Mouse (Mus musculus) ES-E14 (cell line): Measurements from ENCODE around the gene S1pr4. TPM values are rescaled to one million over a fixed set of nuclear protein-coding genes. Genes with fewer than 3 reads are reported as not detected.

ENCODE experiments used
- DNase-seq: peaks from one replicate; pipeline ENCODE4 v3.0.0-alpha.2; 2013; ENCODE audit warnings: low read depth, low spot score
- H3K27ac ChIP-seq: 2 replicates; pipeline ENCODE4 v1.5.1; 2012; ENCODE audit warnings: low read depth, mild to moderate bottlenecking, low read length, moderate library complexity, mixed read lengths; ENCODE audit not compliant: poor library complexity, insufficient read depth, severe bottlenecking
- H3K36me3 ChIP-seq: 2 replicates; pipeline ENCODE4 v1.6.1; 2012; ENCODE audit warnings: mild to moderate bottlenecking, low read length, moderate library complexity, mixed read lengths; ENCODE audit not compliant: control insufficient read depth, poor library complexity, insufficient read depth, severe bottlenecking
- H3K4me1 ChIP-seq, 2 experiments: fragments of 150-350 bp in 1 of 2; sonication (generic) in 1 of 2; 2 replicates each; pipeline ENCODE4 v1.6.1; 2012; ENCODE audit warnings: low read length in 2 of 2, mild to moderate bottlenecking in 1 of 2, mixed read lengths in 1 of 2; ENCODE audit not compliant: control insufficient read depth in 2 of 2, insufficient read depth in 2 of 2, poor library complexity in 1 of 2
- H3K4me3 ChIP-seq, 2 experiments: fragments of 150-350 bp in 1 of 2; sonication (generic) in 1 of 2; 2 replicates each; pipeline ENCODE4 v1.5.1; 2012; ENCODE audit warnings: low read length in 2 of 2, low read depth in 1 of 2, mild to moderate bottlenecking in 1 of 2, mixed read lengths in 1 of 2; ENCODE audit not compliant: insufficient read depth in 1 of 2, poor library complexity in 1 of 2, severe bottlenecking in 1 of 2
- H3K9ac ChIP-seq: 2 replicates; pipeline ENCODE4 v1.6.1; 2012; ENCODE audit warnings: low read depth, mild to moderate bottlenecking, low read length, mixed read lengths; ENCODE audit not compliant: poor library complexity, insufficient read depth, severe bottlenecking
- H3K9me3 ChIP-seq: fragments of 150-350 bp; sonication (generic); 2 replicates; pipeline ENCODE4 v1.6.1; 2012; ENCODE audit warnings: low read depth, mild to moderate bottlenecking, low read length; ENCODE audit not compliant: control insufficient read depth, insufficient read depth
- CHD2 ChIP-seq: IDR thresholded peaks from 2 replicates; pipeline ENCODE4 v1.6.1; 2014; ENCODE audit warnings: mild to moderate bottlenecking, low read depth, low read length, inconsistent platforms
- HCFC1 ChIP-seq: IDR thresholded peaks from 2 replicates; pipeline ENCODE4 v1.6.1; 2012; ENCODE audit warnings: low read length, inconsistent platforms, borderline replicate concordance; ENCODE audit not compliant: insufficient read depth
- MAFK ChIP-seq: IDR thresholded peaks from 2 replicates; pipeline ENCODE4 v1.6.1; 2014; ENCODE audit warnings: mild to moderate bottlenecking, low read depth, low read length, inconsistent platforms; ENCODE audit not compliant: insufficient read depth
- ZC3H11A ChIP-seq: IDR thresholded peaks from 2 replicates; pipeline ENCODE4 v1.6.1; 2012; ENCODE audit warnings: low read depth, mild to moderate bottlenecking, inconsistent platforms, low read length, borderline replicate concordance
- ZNF384 ChIP-seq: IDR thresholded peaks from 2 replicates; pipeline ENCODE4 v1.6.1; 2012; ENCODE audit warnings: low read depth, low read length, inconsistent platforms
- in situ Hi-C, 2 experiments: fragments of 600-800 bp; cut with MboI; formaldehyde crosslinking; loops; one replicate each; pipeline ENCODE4 v1.15.1; 2025; ENCODE audit warnings: low sequenced_read_pairs in 2 of 2, inconsistent platforms in 1 of 2; ENCODE audit not compliant: unreplicated experiment in 2 of 2
- total RNA-seq: library from RNA; depleted of rRNA; stranded (reverse); fragments of 300-350 nt; gene quantifications from 2 replicates; pipeline ENCODE4 v1.2.3, GENCODE M21; 2012

Gene S1pr4
- total RNA-seq, 1 experiment: 0.94 TPM

- Histone ChIP-seq H3K4me3 (no peak overlapping the region), H3K27ac (no peak overlapping the region), H3K9ac (no peak overlapping the region), H3K4me1 (peaks cover 0 to 13% of the 10 kb centered on the region in 2 experiments; a peak in 2 of 4 replicates), H3K9me3 (no peaks in the 10 kb centered on the region), H3K36me3 (peaks cover 47% of the 10 kb centered on the region)
- no peak for DNase-seq
- TF ChIP-seq ZNF384: no peak
- TF ChIP-seq ZC3H11A: no peak
- no peak for TF ChIP-seq CHD2
- no peak for TF ChIP-seq MAFK
- no peak for TF ChIP-seq HCFC1
- in situ Hi-C loops: no loop called here
Measured at GRCm38 (mm10) chr10:81486496-81486895, 13.4 kb downstream of the S1pr4 start.

- Histone ChIP-seq H3K4me3 (no peak overlapping the region), H3K36me3 (peaks cover 39% of the 10 kb centered on the region), H3K4me1 (peaks cover 0 to 18% of the 10 kb centered on the region in 2 experiments; a peak in 2 of 4 replicates), H3K9ac (no peak overlapping the region), H3K9me3 (no peaks in the 10 kb centered on the region), H3K27ac (no peak overlapping the region)
- in situ Hi-C loops: no loop called here
- no peak for TF ChIP-seq ZNF384
- no peak for TF ChIP-seq ZC3H11A
- TF ChIP-seq HCFC1: no peak
- no peak for TF ChIP-seq CHD2
- TF ChIP-seq MAFK: no peak
- DNase-seq: no peak
Measured at GRCm38 (mm10) chr10:81485479-81486018, 14.4 kb downstream of the S1pr4 start.

- DNase-seq: no peak
- no peak overlapping the region for H3K27ac ChIP-seq
- in situ Hi-C loops: no loop called here
Measured at GRCm38 (mm10) chr10:81485060-81485449, 14.9 kb downstream of the S1pr4 start.

DNA sequence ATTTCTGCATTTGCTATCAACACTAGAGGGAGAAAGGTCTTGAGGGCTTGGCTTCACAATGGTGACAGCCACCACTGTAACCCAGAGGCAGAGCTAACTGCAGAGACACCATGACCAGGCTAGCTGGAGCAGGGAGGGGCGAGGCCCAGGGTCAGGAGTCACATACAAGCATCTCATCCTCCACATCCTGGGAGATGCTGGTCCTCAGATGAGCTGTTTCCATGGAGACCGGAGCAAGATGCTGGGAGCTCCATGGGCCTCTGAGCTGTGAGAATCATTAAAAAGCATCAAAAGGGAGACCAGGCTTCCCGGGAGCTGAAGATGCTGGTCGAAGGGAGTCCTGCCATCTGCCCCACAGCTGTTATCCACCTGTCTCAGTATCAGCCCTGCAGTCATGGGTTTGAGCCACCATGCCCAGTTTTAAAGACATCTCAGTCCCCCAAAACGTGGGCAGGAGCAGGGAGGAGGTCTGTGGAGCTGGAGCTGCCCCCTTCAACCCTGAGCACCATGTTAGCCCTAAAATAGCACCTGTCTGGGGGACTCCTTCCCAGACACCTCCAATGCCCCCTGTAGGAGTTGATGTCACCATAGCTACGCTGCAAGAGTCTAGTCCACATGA lies 15.4 kb downstream of the S1pr4 start:
- no peak for TF ChIP-seq ZC3H11A
- TF ChIP-seq MAFK: no peak
- DNase-seq: no peak
- H3K4me1 ChIP-seq: peaks cover 0 to 26% of the 10 kb centered on the region in 2 experiments; a peak in 3 of 4 replicates
- H3K4me3 ChIP-seq: no peak overlapping the region
- in situ Hi-C loops: no loop called here
- H3K9me3 ChIP-seq: no peaks in the 10 kb centered on the region
- H3K27ac ChIP-seq: no peak overlapping the region
- H3K36me3 ChIP-seq: peaks cover 31% of the 10 kb centered on the region
- no peak overlapping the region for H3K9ac ChIP-seq

More at GRCm38 (mm10) chr10:81485060-81485449, 14.9 kb downstream of the S1pr4 start:
- Histone ChIP-seq H3K4me3 (no peak overlapping the region), H3K36me3 (peaks cover 36% of the 10 kb centered on the region), H3K9me3 (no peaks in the 10 kb centered on the region), H3K9ac (no peak overlapping the region), H3K4me1 (peaks cover 0 to 23% of the 10 kb centered on the region in 2 experiments; a peak in 3 of 4 replicates)
- no peak for TF ChIP-seq MAFK
- no peak for TF ChIP-seq CHD2
- no peak for TF ChIP-seq ZNF384
- no peak for TF ChIP-seq HCFC1
- TF ChIP-seq ZC3H11A: no peak
